Mouse (Mus musculus) liver, embryonic 12.5 days (tissue): ENCODE results near the gene Dlg3. TPM values are rescaled to one million over a fixed set of nuclear protein-coding genes. Genes with fewer than 3 reads are reported as not detected.

Experiments
- ATAC-seq: fragments of 200-750 bp; cut with Nextera tagmentation; 2 replicates; pipeline ENCODE4 v1.8.0; 2017; ENCODE audit warnings: moderate number of reproducible peaks, mild to moderate bottlenecking, moderate library complexity
- H3K27ac ChIP-seq: fragments of 300-500 bp; sonication (generic); 2 replicates; pipeline ENCODE4 v1.5.1; 2016; ENCODE audit warnings: mild to moderate bottlenecking
- H3K27me3 ChIP-seq: fragments of 300-500 bp; sonication (generic); replicated peaks from 2 replicates; pipeline ENCODE4 v1.6.1; 2016; ENCODE audit warnings: mild to moderate bottlenecking, moderate library complexity
- H3K36me3 ChIP-seq: fragments of 300-500 bp; sonication (generic); 2 replicates; pipeline ENCODE4 v1.6.1; 2016; ENCODE audit warnings: mild to moderate bottlenecking, moderate library complexity
- H3K4me1 ChIP-seq: fragments of 300-500 bp; sonication (generic); 2 replicates; pipeline ENCODE4 v1.6.1; 2016
- H3K4me2 ChIP-seq: fragments of 300-500 bp; sonication (generic); 2 replicates; pipeline ENCODE4 v1.6.1; 2016; ENCODE audit warnings: mild to moderate bottlenecking, moderate library complexity
- H3K4me3 ChIP-seq: fragments of 300-500 bp; sonication (generic); 2 replicates; pipeline ENCODE4 v1.5.1; 2016; ENCODE audit warnings: mild to moderate bottlenecking, moderate library complexity
- H3K9ac ChIP-seq: fragments of 300-500 bp; sonication (generic); 2 replicates; pipeline ENCODE4 v1.6.1; 2016; ENCODE audit warnings: mild to moderate bottlenecking, moderate library complexity
- H3K9me3 ChIP-seq: fragments of 300-500 bp; sonication (generic); replicated peaks from 2 replicates; pipeline ENCODE4 v1.6.1; 2016; ENCODE audit warnings: mild to moderate bottlenecking, moderate library complexity
- WGBS: fragments of 180-500 bp; shearing (Covaris S2); methylation state at CpG from one replicate; pipeline ENCODE4 v1.1.7; 2016; ENCODE audit not compliant: insufficient replicate concordance; 5-methylcytosine and 5-hydroxymethylcytosine counted together
- polyA plus RNA-seq: library from polyadenylated mRNA; unstranded; fragments of >200 nt; fragmentation: Nextera tagmentation; extraction: Ambion mirVana; gene quantifications from 2 replicates; pipeline ENCODE4 v1.2.1, GENCODE M21; 2016

Dlg3 gene
- 1.4 and 1.6 TPM in 2 replicates for polyA plus RNA-seq

GRCm38 (mm10) chrX:100767181-100767884 lies at the start of gene Dlg3:
Dlg3 (plus strand) TSS chrX:100767722.
- no peak within 1 kb of the TSS for H3K27ac ChIP-seq
- 12% methylated on average over 26 of the region's 26 CpGs for WGBS
- H3K9me3 ChIP-seq, result no peaks in the 10 kb centered on the region
- no peak for ATAC-seq
- H3K4me2 ChIP-seq, result peak within 1 kb of the TSS; percentile 52
- no peak within 1 kb of the TSS for H3K9ac ChIP-seq
- peak within 1 kb of the TSS; percentile 22 for H3K4me3 ChIP-seq
- no peaks in the 10 kb centered on the region for H3K36me3 ChIP-seq
- H3K27me3 ChIP-seq, result peaks cover 41% of the 10 kb centered on the region
- no peaks in the 10 kb centered on the region for H3K4me1 ChIP-seq

DNA sequence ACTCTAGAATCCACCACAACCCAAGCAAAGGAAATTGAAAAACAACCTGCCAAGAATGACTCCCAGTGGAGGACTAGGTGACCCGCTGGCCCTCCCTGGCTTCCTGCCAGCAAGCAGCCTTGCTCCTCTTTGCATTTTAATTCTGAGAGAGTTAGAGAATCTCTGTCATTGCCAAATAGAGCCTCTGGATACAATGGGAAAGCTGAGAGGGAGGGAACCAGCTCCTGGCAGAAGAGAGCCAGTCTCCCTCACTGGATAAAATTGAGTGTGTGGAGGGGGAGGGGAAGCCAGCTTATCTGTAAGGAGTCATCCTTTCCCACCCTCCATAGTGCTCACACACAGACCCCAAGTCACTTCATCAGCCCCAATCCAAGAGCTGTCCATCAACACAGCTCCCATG lies 38.6 kb upstream of the Dlg3 start:
- Histone ChIP-seq H3K9me3 (no peaks in the 10 kb centered on the region), H3K27me3 (peaks cover 42% of the 10 kb centered on the region), H3K4me2 (no peak overlapping the region), H3K36me3 (peaks cover 34% of the 10 kb centered on the region), H3K27ac (no peak overlapping the region), H3K9ac (no peak overlapping the region), H3K4me3 (no peak overlapping the region), H3K4me1 (0 out of 2 replicates have a peak, but pooled peaks cover 6% of the 10 kb centered on the region)
- 50% methylated on average over 1 of the region's 1 CpGs for WGBS
- no peak for ATAC-seq

DNA sequence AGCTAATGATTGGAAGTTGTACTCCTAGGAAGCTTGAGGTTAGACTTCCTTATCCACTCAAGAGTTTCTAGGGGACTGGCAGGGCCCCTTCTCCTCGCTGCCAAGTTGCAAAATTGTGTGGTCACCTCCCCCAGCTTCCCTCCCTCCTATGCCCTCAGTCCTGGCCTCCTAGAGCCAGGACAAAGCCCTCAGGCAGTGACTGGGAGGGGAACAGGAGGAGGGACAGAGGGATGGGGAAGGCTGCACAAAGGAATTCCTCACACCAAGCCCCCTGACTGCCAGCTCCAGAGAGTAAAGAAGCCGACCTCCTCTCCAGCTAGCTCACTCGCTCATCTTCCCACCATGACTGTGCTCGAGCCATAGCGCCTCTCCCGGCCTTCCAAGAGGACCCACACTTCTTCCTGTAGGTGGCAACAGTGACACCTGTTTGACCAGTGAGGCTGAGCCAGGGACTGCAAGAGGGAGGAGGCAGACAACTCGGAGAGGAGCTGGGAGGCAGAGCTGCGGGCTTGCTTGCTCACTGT lies 37.8 kb upstream of the Dlg3 start, which contains the start of gene Gdpd2:
Gene Gdpd2, plus strand, starts transcription at position 209 of the 524 bp plus-strand sequence.
- Histone ChIP-seq H3K4me3 (no peak within 1 kb of the TSS), H3K36me3 (peaks cover 28% of the 10 kb centered on the region)
- ATAC-seq, result no peak

DNA sequence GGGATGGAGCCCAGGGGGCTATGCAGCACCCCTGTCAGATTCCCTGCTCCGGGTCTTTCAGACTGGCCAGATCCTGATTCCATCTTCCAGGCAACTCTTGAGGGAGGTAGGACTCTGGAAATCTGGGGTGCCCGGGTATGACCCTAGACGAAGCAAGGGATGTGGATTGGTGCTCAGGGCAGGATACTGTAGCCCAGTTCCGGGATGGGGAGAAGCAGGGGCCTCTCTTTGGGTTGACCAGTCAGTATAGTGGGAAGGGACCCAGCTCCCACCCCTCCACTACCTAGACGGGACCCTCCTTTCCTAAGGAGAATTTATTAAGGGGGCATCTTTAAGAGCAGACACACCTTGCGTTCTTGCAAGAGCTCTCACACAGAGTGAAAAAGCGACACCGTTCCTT lies 37.3 kb upstream of the Dlg3 start:
- Histone ChIP-seq H3K4me1 (0 out of 2 replicates have a peak, but pooled peaks cover 6% of the 10 kb centered on the region), H3K27ac (no peak overlapping the region), H3K36me3 (peaks cover 23% of the 10 kb centered on the region), H3K4me3 (no peak overlapping the region), H3K9ac (no peak overlapping the region), H3K9me3 (no peaks in the 10 kb centered on the region), H3K4me2 (no peak overlapping the region), H3K27me3 (peaks cover 45% of the 10 kb centered on the region)
- no peak for ATAC-seq
- 33% methylated on average over 8 of the region's 8 CpGs for WGBS

More for the DNA sequence above, 37.8 kb upstream of the Dlg3 start, which contains the start of gene Gdpd2:
- no peak within 1 kb of the TSS for H3K4me2 ChIP-seq
- 0 out of 2 replicates have a peak, but pooled peaks cover 6% of the 10 kb centered on the region for H3K4me1 ChIP-seq
- H3K27ac ChIP-seq, result no peak within 1 kb of the TSS
- peaks cover 49% of the 10 kb centered on the region for H3K27me3 ChIP-seq
- 9% methylated on average over 8 of the region's 8 CpGs for WGBS
- H3K9ac ChIP-seq, result no peak within 1 kb of the TSS
- no peaks in the 10 kb centered on the region for H3K9me3 ChIP-seq

GRCm38 (mm10) chrX:100734359-100734758 lies 33.2 kb upstream of the Dlg3 start:
- Histone ChIP-seq H3K27me3 (peaks cover 70% of the 10 kb centered on the region), H3K4me3 (no peak overlapping the region), H3K9me3 (no peaks in the 10 kb centered on the region), H3K4me2 (no peak overlapping the region), H3K9ac (no peak overlapping the region), H3K4me1 (0 out of 2 replicates have a peak, but pooled peaks cover 6% of the 10 kb centered on the region), H3K36me3 (no peaks in the 10 kb centered on the region), H3K27ac (no peak overlapping the region)
- ATAC-seq, result no peak
- WGBS, result 61% methylated on average over 6 of the region's 7 CpGs

GRCm38 (mm10) chrX:100738918-100739317 lies 28.6 kb upstream of the Dlg3 start:
- Histone ChIP-seq H3K4me1 (no peaks in the 10 kb centered on the region), H3K4me3 (no peak overlapping the region), H3K27ac (no peak overlapping the region), H3K9ac (no peak overlapping the region), H3K4me2 (peak overlapping the region; percentile 44), H3K27me3 (peaks cover 49% of the 10 kb centered on the region), H3K9me3 (no peaks in the 10 kb centered on the region), H3K36me3 (no peaks in the 10 kb centered on the region)
- WGBS, result 14% methylated on average over 13 of the region's 14 CpGs
- no peak for ATAC-seq

DNA sequence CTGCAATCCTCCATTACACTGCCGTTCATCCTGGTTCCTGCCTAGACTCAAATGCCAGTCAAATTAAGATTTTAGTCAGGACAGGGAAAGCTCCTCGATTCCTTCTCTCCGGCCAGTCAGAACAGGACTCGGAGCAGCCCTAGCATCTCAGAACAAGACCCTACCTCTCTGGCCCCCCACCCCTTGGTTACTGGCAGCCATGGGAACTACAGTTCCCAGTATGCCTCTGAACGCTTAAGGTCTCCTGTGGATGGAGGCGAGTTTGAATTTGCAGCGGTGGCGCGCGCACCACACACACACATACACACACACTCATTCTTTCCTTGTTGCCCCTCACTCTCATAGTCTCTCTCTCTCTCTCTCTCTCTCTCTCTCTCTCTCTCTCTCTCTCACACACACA lies 28.1 kb upstream of the Dlg3 start:
- Histone ChIP-seq H3K27me3 (peaks cover 44% of the 10 kb centered on the region), H3K9ac (no peak overlapping the region), H3K9me3 (no peaks in the 10 kb centered on the region), H3K4me2 (peak overlapping the region; percentile 44), H3K27ac (no peak overlapping the region), H3K36me3 (no peaks in the 10 kb centered on the region), H3K4me1 (no peaks in the 10 kb centered on the region), H3K4me3 (no peak overlapping the region)
- WGBS, result 7% methylated on average over 10 of the region's 10 CpGs
- ATAC-seq, result no peak

DNA sequence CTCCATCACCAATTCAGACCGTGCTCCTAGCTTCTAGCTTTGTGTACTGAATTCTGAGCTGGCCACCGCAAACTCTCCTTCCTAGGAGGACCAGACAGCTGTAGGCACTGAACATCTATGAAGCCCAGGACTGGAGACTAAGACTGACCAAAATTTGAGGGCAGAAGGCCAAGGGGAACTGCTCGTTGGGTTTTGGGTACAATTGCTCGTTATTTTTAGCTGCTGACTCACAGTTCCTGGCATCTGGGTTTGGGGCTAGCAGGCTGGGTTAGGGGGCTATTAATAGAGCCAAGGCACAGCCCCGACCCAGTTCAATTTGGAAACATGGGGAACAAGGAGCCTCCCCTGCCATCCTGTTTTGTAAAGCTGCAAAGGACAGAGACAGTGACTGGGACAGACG lies 26.7 kb upstream of the Dlg3 start:
- H3K27me3 ChIP-seq, result peaks cover 41% of the 10 kb centered on the region
- WGBS, result 32% methylated on average over 6 of the region's 6 CpGs
- H3K4me2 ChIP-seq, result no peak overlapping the region

DNA sequence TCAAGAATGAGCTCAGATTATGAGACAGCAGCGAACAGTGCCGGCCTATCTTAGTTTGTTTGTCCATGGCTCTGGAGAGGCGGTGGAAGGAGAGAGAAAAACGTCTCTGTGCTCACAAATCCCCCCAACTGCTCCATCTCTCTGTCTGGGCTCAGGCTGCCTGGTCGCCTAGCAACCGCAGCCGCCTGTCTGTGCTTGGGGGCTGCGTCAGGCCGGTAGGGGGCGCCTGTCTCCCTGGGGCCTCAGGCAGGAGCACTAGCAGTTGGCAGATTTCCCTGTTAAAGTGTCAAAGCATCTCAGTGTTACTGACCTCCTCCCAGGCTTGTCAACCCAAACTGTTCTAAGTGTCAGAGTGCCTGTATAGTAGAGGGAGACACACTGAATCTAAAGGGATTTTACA lies 25.6 kb upstream of the Dlg3 start:
- Histone ChIP-seq H3K36me3 (no peaks in the 10 kb centered on the region), H3K4me1 (no peaks in the 10 kb centered on the region), H3K9ac (no peak overlapping the region), H3K27me3 (peaks cover 37% of the 10 kb centered on the region), H3K4me3 (no peak overlapping the region), H3K27ac (no peak overlapping the region), H3K4me2 (no peak overlapping the region), H3K9me3 (no peaks in the 10 kb centered on the region)
- no peak for ATAC-seq
- WGBS, result 9% methylated on average over 10 of the region's 10 CpGs

More for the DNA sequence above, 26.7 kb upstream of the Dlg3 start:
- Histone ChIP-seq H3K27ac (no peak overlapping the region), H3K9me3 (no peaks in the 10 kb centered on the region), H3K36me3 (no peaks in the 10 kb centered on the region), H3K4me1 (no peaks in the 10 kb centered on the region), H3K4me3 (no peak overlapping the region), H3K9ac (no peak overlapping the region)
- ATAC-seq, result no peak

DNA sequence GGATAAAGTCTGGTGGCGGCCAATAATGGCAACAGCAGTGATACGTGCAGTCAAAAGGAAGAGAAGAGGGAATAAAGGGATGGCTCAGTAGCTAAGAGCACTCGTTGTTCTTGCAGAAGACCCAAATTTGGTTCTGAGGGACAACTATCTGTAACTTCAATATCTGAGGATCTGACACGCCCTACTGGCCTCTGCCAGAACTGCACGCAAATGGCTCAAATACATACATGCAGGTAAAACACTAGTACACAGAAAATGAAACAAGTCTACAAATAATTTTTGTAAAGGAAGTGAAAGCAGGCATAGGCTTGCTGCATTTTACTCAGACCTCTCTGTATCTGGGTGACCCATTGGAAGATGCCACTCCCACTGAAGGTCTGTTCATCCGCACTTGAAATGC lies 1.7 kb upstream of the Dlg3 start:
- H3K9ac ChIP-seq, result no peak overlapping the region
- no peak overlapping the region for H3K27ac ChIP-seq
- H3K4me3 ChIP-seq, result no peak overlapping the region
- no peak for ATAC-seq
- H3K27me3 ChIP-seq, result peaks cover 41% of the 10 kb centered on the region
- 65% methylated on average over 6 of the region's 6 CpGs for WGBS
- no peaks in the 10 kb centered on the region for H3K36me3 ChIP-seq
- H3K4me1 ChIP-seq, result no peaks in the 10 kb centered on the region
- H3K9me3 ChIP-seq, result no peaks in the 10 kb centered on the region
- no peak overlapping the region for H3K4me2 ChIP-seq

- Histone ChIP-seq H3K36me3 (no peaks in the 10 kb centered on the region), H3K27ac (no peak overlapping the region), H3K9ac (no peak overlapping the region), H3K4me1 (no peaks in the 10 kb centered on the region), H3K27me3 (peaks cover 41% of the 10 kb centered on the region), H3K4me3 (peak overlapping the region; percentile 22), H3K9me3 (no peaks in the 10 kb centered on the region), H3K4me2 (peak overlapping the region; percentile 52)
- no peak for ATAC-seq
- 21% methylated on average over 31 of the region's 36 CpGs for WGBS
These were observed 534 bp downstream of the Dlg3 start for GRCm38 (mm10) chrX:100767885-100768626.

- no peak overlapping the region for H3K4me2 ChIP-seq
- no peak overlapping the region for H3K27ac ChIP-seq
- no peak for ATAC-seq
- H3K27me3 ChIP-seq, result peaks cover 41% of the 10 kb centered on the region
- no peak overlapping the region for H3K9ac ChIP-seq
- WGBS, result 83% methylated on average over 5 of the region's 5 CpGs
- H3K9me3 ChIP-seq, result no peaks in the 10 kb centered on the region
- no peaks in the 10 kb centered on the region for H3K36me3 ChIP-seq
- H3K4me3 ChIP-seq, result no peak overlapping the region
- no peaks in the 10 kb centered on the region for H3K4me1 ChIP-seq
These were observed 1.8 kb downstream of the Dlg3 start for GRCm38 (mm10) chrX:100769281-100769680.
